ENCODE assay signal across 10 mouse cellular contexts in genomic region chr1:168662755-168663284, GRCm38 (mm10).
DNase-seq lines count a peak whose midpoint lies in the region; ATAC-seq and TF ChIP-seq lines count a peak whose summit lies in the region.
"Had no signal": no experiment of that assay in that cellular context is flagged by ENCODE, and none has a peak within 500 bp of the region (broad histone marks: within the 10 kb centered on the region; RNA-seq: fewer than 3 reads in every experiment).

No protein-coding gene starts in this region.

- no peak overlapping the region for H3K4me2 ChIP-seq in kidney, postnatal 0 days (ENCODE audit: low read length)
- no peak overlapping the region; the same call in 1 of the 2 replicates for H3K4me2 ChIP-seq in midbrain, postnatal 0 days (ENCODE audit: low read depth, low read length, poor library complexity, severe bottlenecking)
- no peak overlapping the region for H3K4me2 ChIP-seq in liver, postnatal 0 days (ENCODE audit: low read depth, low read length)
- H3K4me2 ChIP-seq: liver, embryonic 13.5 days had no signal

- TF ChIP-seq CTCF in kidney, postnatal 0 days (IDR thresholded peaks at IDR 0.05; ENCODE audit: low read depth), result peak; percentile 42
- TF ChIP-seq CTCF in midbrain, postnatal 0 days (IDR thresholded peaks at IDR 0.05), result peak; percentile 74
- TF ChIP-seq CTCF in liver, postnatal 0 days (IDR thresholded peaks at IDR 0.05; ENCODE audit: low read depth), result no peak
- no peak for TF ChIP-seq CTCF in cerebellum, adult 2 months (IDR thresholded peaks at IDR 0.05; ENCODE audit: borderline replicate concordance, insufficient read depth, low read depth, low read length)

- H3K27me3 ChIP-seq in kidney, postnatal 0 days (ENCODE audit: insufficient read depth, low read length), result no peaks in the 10 kb centered on the region
- no peaks in the 10 kb centered on the region for H3K27me3 ChIP-seq in hindbrain, embryonic 10.5 days (ENCODE audit: insufficient read depth, poor library complexity, severe bottlenecking)
- no peaks in the 10 kb centered on the region for H3K27me3 ChIP-seq in midbrain, postnatal 0 days (ENCODE audit: insufficient read depth, low read length)
- H3K27me3 ChIP-seq in liver, postnatal 0 days (ENCODE audit: insufficient read depth, low read length), result no peaks in the 10 kb centered on the region
- no peaks in the 10 kb centered on the region for H3K27me3 ChIP-seq in cerebellum, adult 2 months (ENCODE audit: control insufficient read depth, insufficient read depth, low read length)
- H3K27me3 ChIP-seq: liver, embryonic 13.5 days had no signal

- WGBS in kidney, postnatal 0 days, result 56% methylated on average over 11 of the region's 11 CpGs
- 44% methylated on average over 11 of the region's 11 CpGs for WGBS in hindbrain, embryonic 10.5 days
- 18% methylated on average over 11 of the region's 11 CpGs for WGBS in midbrain, postnatal 0 days
- WGBS in liver, postnatal 0 days (ENCODE audit: insufficient replicate concordance), result 62% methylated on average over 11 of the region's 11 CpGs
- WGBS in cerebellum, adult 2 months, result 42% methylated on average over 11 of the region's 11 CpGs

- H3K9ac ChIP-seq in kidney, postnatal 0 days (ENCODE audit: low read depth, low read length), result no peak overlapping the region
- H3K9ac ChIP-seq in midbrain, postnatal 0 days (replicated peaks; ENCODE audit: low read length, poor library complexity, severe bottlenecking), result no peak overlapping the region
- H3K9ac ChIP-seq in liver, postnatal 0 days (replicated peaks), result no peak overlapping the region
- H3K9ac ChIP-seq: liver, embryonic 13.5 days had no signal

- no peaks in the 10 kb centered on the region for H3K36me3 ChIP-seq in kidney, postnatal 0 days (ENCODE audit: insufficient read depth, low read length)
- no peaks in the 10 kb centered on the region for H3K36me3 ChIP-seq in hindbrain, embryonic 10.5 days
- H3K36me3 ChIP-seq in midbrain, postnatal 0 days (ENCODE audit: insufficient read depth, low read length), result no peaks in the 10 kb centered on the region
- H3K36me3 ChIP-seq in liver, postnatal 0 days (replicated peaks; ENCODE audit: insufficient read depth, low read length), result no peaks in the 10 kb centered on the region
- H3K36me3 ChIP-seq: liver, embryonic 13.5 days had no signal

- no peak overlapping the region for H3K4me3 ChIP-seq in kidney, postnatal 0 days (replicated peaks; ENCODE audit: low read depth, low read length)
- H3K4me3 ChIP-seq in hindbrain, embryonic 10.5 days, result no peak overlapping the region
- H3K4me3 ChIP-seq in midbrain, postnatal 0 days (ENCODE audit: low read depth, low read length), result no peak overlapping the region
- no peak overlapping the region for H3K4me3 ChIP-seq in liver, postnatal 0 days (ENCODE audit: low read depth, low read length)
- H3K4me3 ChIP-seq in cerebellum, adult 2 months (replicated peaks; ENCODE audit: insufficient read depth, low read depth, low read length), result no peak overlapping the region
- H3K4me3 ChIP-seq: liver, embryonic 13.5 days had no signal

- no peak for TF ChIP-seq EP300 in liver, postnatal 0 days (IDR thresholded peaks at IDR 0.05; ENCODE audit: low read depth)

- H3K27ac ChIP-seq in kidney, postnatal 0 days, result no peak overlapping the region
- 0 out of 2 replicates have a peak overlapping the region, but pooled peaks have one; percentile 10 for H3K27ac ChIP-seq in hindbrain, embryonic 10.5 days
- peak overlapping the region; percentile 55 for H3K27ac ChIP-seq in midbrain, postnatal 0 days (ENCODE audit: low read depth, low read length)
- no peak overlapping the region for H3K27ac ChIP-seq in liver, postnatal 0 days (ENCODE audit: low read depth)
- H3K27ac ChIP-seq in cerebellum, adult 2 months (ENCODE audit: insufficient read depth, low read length), result no peak overlapping the region
- H3K27ac ChIP-seq: liver, embryonic 13.5 days had no signal

- ATAC-seq in kidney, postnatal 0 days (replicated peaks; ENCODE audit: low FRiP score, low read depth), result no peak
- ATAC-seq in midbrain, postnatal 0 days (ENCODE audit: low FRiP score), result peak; percentile 78
- ATAC-seq in liver, postnatal 0 days, result no peak

- H3K4me1 ChIP-seq in kidney, postnatal 0 days (replicated peaks; ENCODE audit: insufficient read depth, low read length), result no peaks in the 10 kb centered on the region
- peaks cover 9% of the 10 kb centered on the region for H3K4me1 ChIP-seq in hindbrain, embryonic 10.5 days (replicated peaks)
- peaks cover 7% of the 10 kb centered on the region; the same call in 1 of the 2 replicates for H3K4me1 ChIP-seq in midbrain, postnatal 0 days (ENCODE audit: insufficient read depth, low read length)
- H3K4me1 ChIP-seq in liver, postnatal 0 days (ENCODE audit: insufficient read depth), result no peaks in the 10 kb centered on the region
- H3K4me1 ChIP-seq in cerebellum, adult 2 months (ENCODE audit: control insufficient read depth, insufficient read depth, low read length), result no peaks in the 10 kb centered on the region
- H3K4me1 ChIP-seq: liver, embryonic 13.5 days had no signal

- no peak for DNase-seq in kidney, postnatal 0 days (ENCODE audit: low spot score)
- DNase-seq in kidney, adult 11 months, result no peak
- DNase-seq in embryo, embryonic 10.5 days (ENCODE audit: low spot score), result peak; percentile 37
- DNase-seq in hindbrain, embryonic 10.5 days (ENCODE audit: low spot score), result peak; percentile 23
- peak; percentile 72 for DNase-seq in midbrain, postnatal 0 days (ENCODE audit: low spot score)
- no peak for DNase-seq in liver, postnatal 0 days
- no peak for DNase-seq in frontal cortex, adult 2 months (ENCODE audit: extremely low spot score in 1 of 2, low spot score in 1 of 2)
- DNase-seq in cerebellum, adult 2 months, result no peak
- DNase-seq: kidney, adult 9 months; liver, embryonic 13.5 days had no signal

- no peak for TF ChIP-seq POLR2A in cerebellum, adult 2 months (IDR thresholded peaks at IDR 0.05; ENCODE audit: borderline replicate concordance, insufficient read depth, low read length)

- H3K9me3 ChIP-seq in kidney, postnatal 0 days (replicated peaks; ENCODE audit: low read length), result no peaks in the 10 kb centered on the region
- H3K9me3 ChIP-seq in hindbrain, embryonic 10.5 days, result no peaks in the 10 kb centered on the region
- H3K9me3 ChIP-seq in midbrain, postnatal 0 days (ENCODE audit: low read length), result no peaks in the 10 kb centered on the region
- H3K9me3 ChIP-seq in liver, postnatal 0 days (ENCODE audit: low read length), result no peaks in the 10 kb centered on the region
- H3K9me3 ChIP-seq: liver, embryonic 13.5 days had no signal

Comparison
In these comparisons a context has a peak if more than half of its experiments do, and no peak if none do; other contexts are left out.
1. DNase-seq: peak in embryo, embryonic 10.5 days (single experiment), hindbrain, embryonic 10.5 days (single experiment) and midbrain, postnatal 0 days (single experiment); none in kidney, postnatal 0 days (single experiment), kidney, adult 11 months (single experiment), liver, postnatal 0 days (single experiment), frontal cortex, adult 2 months (0 of 2) and cerebellum, adult 2 months (0 of 2).
2. H3K27ac ChIP-seq: peak in hindbrain, embryonic 10.5 days (single experiment) and midbrain, postnatal 0 days (single experiment); none in kidney, postnatal 0 days (single experiment), liver, postnatal 0 days (single experiment) and cerebellum, adult 2 months (single experiment).
3. CTCF ChIP-seq: peak in kidney, postnatal 0 days (single experiment) and midbrain, postnatal 0 days (single experiment); none in liver, postnatal 0 days (single experiment) and cerebellum, adult 2 months (single experiment).